Mouse (Mus musculus): ENCODE data around the gene Serp2. TPM values are rescaled to one million over a fixed set of nuclear protein-coding genes. Genes with fewer than 3 reads are reported as not detected.
A peak's percentile ranks its signal among the peaks of the same experiment; 100 is the strongest.

Gene Serp2
- total RNA-seq, 2 experiments from 2014 or later: not detected

GRCm38 (mm10) chr14:76531027-76531660 is 25.5 kb downstream of the Serp2 start:
- ATAC-seq (replicated peaks; ENCODE audit: low FRiP score, poor library complexity, severe bottlenecking): no peak

GRCm38 (mm10) chr14:76528641-76529040 is 28.0 kb downstream of the Serp2 start:
- no peak for ATAC-seq (replicated peaks; ENCODE audit: low FRiP score, poor library complexity, severe bottlenecking)

GRCm38 (mm10) chr14:76527758-76528313 is 28.9 kb downstream of the Serp2 start:
- ATAC-seq (replicated peaks; ENCODE audit: low FRiP score, poor library complexity, severe bottlenecking): no peak

DNA sequence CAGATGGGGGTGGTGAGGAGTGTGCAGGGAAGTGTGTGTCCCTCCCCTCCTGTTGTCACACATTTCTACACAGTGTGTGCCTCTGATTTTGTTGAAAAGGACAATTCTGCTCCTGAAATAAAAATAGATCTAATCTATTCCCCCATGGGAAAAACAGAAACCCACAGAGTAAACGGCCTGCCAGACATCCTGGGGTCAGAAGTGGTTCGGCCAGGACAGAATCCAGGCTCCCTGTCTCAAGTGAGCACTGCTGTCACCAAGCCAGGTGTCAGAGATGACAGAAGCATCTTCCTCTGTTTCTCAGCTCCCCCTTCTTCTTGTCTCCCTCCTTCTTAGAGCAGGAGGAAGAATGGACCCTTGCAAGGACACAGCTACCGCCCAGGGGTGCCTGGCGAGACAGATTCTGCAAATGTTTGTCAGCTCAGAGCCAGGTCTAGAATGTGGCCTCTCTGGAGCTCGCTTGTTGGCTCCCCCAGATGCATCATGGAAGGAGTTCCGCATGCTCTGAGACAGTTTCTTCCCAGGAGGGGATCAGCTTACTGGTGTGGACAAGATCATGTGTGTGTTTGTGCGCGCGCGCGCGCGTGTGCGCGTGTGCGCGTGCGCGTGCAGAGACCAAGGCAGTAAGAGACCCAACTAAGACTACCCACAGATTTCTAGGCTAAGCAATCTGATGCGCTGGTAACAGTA is 29.5 kb downstream of the Serp2 start:
- no peak for ATAC-seq (replicated peaks; ENCODE audit: low FRiP score, poor library complexity, severe bottlenecking)

DNA sequence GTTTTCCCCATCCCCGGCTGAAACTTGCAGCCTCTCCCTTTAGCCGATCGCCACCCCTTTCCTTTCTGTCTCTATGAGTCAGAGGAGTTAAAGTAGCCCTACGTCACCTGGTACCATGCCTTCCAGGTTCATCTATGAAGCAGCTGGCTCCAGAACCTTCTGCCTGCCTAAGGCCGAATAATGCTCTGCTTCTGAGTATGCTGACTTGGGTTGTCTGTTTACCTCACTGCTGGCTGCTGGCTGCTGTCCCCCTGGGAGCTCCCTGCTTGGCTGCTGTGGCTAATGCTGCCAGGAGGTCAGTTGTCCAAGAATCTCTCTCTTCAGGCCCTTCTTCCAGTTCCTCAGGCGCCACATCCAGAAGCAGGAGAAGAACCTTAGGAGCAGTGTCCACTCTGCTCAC is 30.2 kb downstream of the Serp2 start:
- ATAC-seq (replicated peaks; ENCODE audit: low FRiP score, poor library complexity, severe bottlenecking): no peak

DNA sequence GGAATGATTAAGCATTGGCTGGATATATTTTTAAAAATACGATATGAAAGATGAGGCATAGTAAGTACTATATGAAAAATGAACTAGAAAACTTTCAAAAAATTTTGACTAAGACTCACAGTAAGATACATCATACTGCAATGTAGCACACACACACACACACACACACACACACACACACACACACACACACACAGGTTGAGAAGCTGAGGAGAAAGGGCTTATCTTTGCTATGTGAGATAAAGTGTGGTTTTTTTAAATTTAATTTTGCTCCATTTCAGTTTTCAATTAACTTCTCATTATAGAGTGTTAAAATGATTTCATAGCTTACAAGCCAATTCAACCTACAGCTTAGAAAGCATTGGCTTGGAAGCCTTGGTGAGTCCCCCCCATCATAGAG is 33.3 kb downstream of the Serp2 start:
- no peak for ATAC-seq (replicated peaks; ENCODE audit: low FRiP score, poor library complexity, severe bottlenecking)

DNA sequence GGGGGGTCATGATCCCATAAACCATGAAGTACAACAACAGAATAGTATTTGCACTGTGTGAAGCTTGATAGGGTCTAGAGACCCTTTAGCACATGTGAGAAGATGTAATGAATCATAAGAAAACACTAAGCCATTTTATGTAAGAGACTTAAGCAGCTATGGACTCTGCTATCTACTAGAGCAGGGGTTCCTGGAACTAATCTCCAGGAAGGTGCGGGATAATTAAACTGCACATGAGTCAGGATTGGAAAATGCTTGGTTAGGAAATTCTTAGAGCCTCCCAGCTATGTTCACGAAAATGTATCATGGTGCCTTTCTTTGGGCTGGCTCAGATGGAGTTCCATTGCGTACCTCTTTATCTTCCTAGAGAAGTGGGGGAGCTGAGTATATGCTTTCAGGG is 35.4 kb downstream of the Serp2 start:
- ATAC-seq (replicated peaks; ENCODE audit: low FRiP score, poor library complexity, severe bottlenecking): no peak

DNA sequence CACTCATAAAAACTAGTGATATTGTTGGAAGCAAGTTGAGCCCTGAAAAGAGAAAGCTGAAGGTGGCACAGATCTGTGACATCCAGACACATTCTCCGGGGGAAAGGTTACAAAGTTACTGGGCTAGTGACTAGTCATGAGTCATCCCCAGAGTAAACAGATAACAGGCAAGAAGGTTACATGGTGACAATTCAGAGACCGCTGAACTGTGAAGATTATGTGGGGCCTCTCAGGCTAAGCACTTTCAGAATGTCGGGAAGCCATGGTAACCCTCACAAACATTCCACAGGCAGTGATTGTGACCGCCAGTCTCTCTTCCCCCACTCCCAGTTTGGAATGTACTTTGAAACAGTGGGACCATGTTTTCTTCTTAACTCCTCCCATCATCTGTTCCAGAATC is 36.1 kb downstream of the Serp2 start:
- peak; percentile 93 for ATAC-seq (replicated peaks; ENCODE audit: low FRiP score, poor library complexity, severe bottlenecking)

DNA sequence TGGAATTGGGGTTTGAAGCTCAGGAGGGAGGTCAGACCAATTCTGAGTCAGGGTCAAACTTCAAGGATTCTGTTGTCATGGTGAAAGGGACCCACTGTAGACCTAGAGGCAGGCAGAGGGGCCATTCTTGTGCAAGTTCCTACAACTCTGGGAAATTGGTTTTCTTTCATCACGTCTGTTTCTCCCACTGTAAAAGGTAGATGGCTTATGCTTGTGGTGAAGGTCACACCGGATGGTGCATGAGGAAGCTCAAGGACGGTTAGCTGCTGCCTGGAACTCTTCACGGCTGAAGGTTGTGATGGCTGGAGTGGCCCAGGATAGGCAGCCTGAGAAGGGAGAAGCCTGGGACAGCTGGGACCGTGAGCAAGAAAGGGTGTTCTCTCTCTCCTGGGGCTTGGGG is 38.5 kb downstream of the Serp2 start:
- no peak for ATAC-seq (replicated peaks; ENCODE audit: low FRiP score, poor library complexity, severe bottlenecking)

GRCm38 (mm10) chr14:76515620-76516019 is 41.1 kb downstream of the Serp2 start:
- no peak for ATAC-seq (replicated peaks; ENCODE audit: low FRiP score, poor library complexity, severe bottlenecking)

GRCm38 (mm10) chr14:76514050-76514585 is 42.6 kb downstream of the Serp2 start:
- no peak for ATAC-seq (replicated peaks; ENCODE audit: low FRiP score, poor library complexity, severe bottlenecking)

DNA sequence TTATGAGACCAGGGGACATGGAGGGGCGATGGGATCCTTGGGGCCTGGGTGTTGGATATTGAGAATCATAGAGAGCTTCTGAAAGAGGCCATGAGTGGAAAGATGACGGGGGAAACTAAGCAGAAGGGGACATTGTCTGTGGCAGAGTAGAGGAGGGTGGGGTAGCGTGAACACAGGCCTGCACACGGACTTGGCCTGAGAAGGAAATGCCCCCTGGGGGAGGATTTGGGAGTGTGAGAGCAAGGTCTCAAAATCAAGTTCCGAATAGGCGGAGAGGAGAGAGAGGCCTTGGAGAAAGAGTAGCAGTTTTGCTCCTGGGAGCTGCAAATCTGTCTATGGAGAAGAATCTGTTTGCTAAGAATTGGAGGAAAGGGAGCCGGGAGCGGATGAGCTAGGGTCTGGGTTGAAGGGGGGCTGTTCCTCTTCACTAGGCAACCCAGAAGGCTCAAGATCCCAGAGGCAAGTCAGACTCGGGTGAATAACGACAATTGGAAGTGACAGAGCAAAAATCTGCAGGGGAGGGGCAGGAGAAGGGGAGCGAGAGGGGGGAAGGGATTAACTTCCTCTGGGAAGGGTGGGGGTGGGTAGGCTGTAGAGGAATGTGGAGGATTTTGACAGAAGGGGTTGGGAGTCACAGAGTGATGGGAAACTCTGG is 43.2 kb downstream of the Serp2 start:
- no peak for ATAC-seq (replicated peaks; ENCODE audit: low FRiP score, poor library complexity, severe bottlenecking)

DNA sequence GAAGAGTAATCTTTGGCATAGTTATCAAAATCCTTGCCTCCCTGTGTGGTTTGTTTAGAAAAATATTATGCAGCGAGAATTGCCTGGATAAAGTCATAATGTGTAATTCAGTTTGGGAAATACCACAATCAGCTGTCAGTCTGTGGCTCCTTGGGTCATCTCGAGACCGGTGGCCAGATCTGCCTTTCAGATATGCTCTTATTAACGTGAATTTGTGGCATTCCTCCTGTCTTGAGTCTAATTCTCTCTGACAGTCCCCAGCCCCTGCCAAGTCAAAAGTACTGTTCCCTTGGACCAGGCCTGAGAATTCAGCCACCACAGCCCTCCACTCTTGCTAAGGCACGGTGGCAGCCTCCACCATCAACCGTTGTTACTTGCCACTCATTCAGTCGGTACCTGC is 44.7 kb downstream of the Serp2 start:
- ATAC-seq (replicated peaks; ENCODE audit: low FRiP score, poor library complexity, severe bottlenecking): no peak

- ATAC-seq (replicated peaks; ENCODE audit: low FRiP score, poor library complexity, severe bottlenecking): no peak
These were observed 48.0 kb downstream of the Serp2 start for GRCm38 (mm10) chr14:76508701-76509100.

DNA sequence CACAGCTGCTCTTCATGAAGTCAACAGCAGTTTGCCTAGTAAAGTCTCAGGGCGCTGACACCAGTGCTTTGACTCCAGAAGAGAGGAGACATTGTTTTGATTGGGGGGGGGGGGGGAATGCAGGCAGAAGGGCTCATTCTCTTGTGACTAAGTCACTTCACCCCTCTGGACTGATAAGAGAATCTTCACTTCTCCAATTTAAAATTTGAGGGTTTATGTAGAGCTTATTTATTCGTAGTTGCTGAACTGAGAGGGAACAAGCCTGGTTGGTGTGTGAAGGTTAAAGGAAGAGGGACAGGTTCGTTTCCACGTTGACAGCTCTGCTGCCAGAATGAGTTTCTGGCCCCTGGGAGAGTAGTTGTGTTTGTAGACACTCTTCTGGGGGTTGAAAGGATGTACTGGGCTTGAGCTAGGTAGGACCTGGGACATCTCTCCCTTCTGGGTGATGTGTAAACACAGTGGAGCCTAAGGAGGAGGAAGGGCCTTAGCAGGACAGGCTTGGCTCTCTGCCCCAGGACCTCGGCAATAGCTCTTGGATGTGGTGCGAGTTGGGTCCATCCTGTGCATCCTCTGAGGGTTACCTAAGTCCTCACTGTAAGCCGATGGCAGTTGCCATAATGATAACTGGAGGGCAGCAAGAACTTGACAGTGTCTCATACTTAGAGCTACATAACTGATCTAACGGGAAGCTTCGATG is 48.7 kb downstream of the Serp2 start:
- no peak for ATAC-seq (replicated peaks; ENCODE audit: low FRiP score, poor library complexity, severe bottlenecking)

DNA sequence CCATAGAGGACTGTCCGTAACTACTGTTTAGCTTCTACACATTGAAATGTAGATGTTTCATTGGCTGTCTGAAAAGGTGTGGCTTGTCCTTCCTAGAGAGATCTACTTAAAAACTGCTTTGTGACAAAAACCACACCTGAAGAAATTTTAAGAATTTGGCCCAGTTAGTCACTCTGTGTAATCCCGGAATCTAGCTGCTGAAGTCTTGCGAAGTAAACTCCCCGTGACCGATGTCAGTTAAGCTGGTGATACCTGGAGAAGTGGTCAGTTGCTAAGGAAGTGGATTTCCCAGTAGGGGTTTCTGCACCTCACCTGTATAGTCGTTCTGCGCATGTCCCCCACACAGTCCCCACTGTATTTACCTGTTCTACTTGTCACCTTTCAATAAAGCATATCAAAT is 49.3 kb downstream of the Serp2 start:
- ATAC-seq (replicated peaks; ENCODE audit: low FRiP score, poor library complexity, severe bottlenecking): no peak

DNA sequence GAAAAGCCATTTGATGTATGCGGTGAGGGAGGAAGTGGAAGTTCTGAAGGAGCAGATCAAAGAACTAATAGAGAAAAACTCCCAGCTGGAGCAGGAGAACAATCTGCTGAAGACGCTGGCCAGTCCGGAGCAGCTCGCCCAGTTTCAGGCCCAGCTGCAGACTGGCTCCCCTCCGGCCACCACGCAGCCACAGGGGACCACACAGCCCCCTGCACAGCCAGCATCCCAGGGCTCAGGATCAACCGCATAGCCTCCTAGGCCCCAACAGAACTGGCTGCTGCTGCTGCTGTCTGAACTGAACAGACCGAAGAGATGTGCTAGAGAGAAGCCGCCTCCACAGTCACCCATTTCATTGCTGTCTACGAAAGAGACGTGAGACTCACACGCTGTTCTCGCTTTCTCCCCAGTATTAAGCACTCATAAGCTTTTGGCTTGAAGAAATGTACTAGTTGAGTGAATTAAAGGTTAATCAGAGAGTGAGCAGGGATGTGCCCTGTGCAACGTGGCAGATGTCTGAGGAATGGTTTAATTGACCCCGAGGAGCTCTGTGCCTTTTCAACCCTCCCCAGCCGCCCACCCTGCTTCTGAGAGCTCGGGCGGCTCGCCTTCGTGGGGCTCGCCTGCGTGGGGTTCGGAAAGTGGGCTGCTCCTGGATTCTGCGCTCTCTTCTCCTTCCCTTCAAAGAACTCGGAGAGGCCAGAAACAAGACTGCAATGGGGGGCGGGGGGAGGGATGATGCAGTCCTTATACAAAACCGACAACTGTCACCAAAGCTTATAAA is 50.1 kb downstream of the Serp2 start:
- ATAC-seq (replicated peaks; ENCODE audit: low FRiP score, poor library complexity, severe bottlenecking): no peak

DNA sequence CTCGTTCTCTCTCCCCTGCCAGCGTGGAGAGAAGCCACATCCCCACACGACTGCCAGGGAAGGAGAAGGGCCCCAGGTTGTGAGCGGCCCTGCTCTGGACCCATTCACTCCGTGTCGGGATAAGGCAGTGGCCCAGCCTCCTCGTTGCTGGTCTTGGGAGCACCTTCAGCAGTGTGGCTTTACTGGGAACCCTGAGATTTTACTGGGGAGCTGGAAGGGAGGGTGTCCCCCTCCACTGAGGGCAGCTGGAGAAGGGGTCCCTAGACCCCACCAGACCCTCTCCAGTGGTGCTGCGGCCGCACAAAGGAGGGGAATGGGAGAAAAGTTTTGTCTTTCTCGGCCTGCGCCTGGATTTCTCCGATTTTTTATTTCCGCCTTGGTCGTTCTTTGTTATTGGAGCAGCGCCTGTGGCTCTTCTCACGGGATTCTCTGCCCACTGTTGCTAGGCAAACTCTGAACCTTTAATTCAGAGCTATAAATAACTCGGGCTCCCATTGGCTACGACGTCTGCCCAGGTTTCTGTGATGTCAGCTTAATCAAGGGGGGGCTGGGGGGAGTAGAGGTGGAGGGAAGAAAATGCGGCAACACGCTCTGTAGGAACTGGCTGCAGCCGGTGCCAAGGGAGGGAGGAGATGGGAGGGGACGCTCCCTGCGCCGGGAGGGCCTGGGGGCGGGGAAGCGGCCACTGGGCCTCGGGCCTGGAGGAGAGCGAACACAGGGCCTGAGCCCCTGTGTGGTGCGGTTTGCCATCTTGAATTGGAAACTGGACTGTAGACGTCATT is 51.1 kb downstream of the Serp2 start:
- peak; percentile 63 for ATAC-seq (replicated peaks; ENCODE audit: low FRiP score, poor library complexity, severe bottlenecking)

DNA sequence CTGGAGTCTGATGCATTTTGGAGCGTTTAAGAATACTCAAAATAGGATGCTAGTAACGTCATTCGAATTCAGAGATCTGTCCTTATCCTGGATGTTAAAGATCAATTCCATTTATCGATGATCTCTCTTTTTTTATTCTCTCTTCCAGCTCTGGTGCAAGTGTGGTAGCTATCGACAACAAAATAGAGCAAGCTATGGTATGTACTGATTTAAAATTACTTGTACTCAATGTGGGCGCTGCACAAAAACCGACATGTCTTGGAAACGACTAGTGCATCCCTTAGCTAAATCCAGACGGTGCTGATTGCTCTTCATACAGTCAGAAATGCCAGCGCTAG is 51.6 kb downstream of the Serp2 start:
- ATAC-seq (replicated peaks; ENCODE audit: low FRiP score, poor library complexity, severe bottlenecking): no peak

Data from erythroblast, adult 5-6 weeks (primary cell).